Comparison of ENCODE assay signal across 15 mouse cellular contexts in genomic region chr5:67410426-67410825, GRCm38 (mm10). TPM values are rescaled to one million over a fixed set of nuclear protein-coding genes. Genes with fewer than 3 reads are reported as not detected.
DNase-seq lines count a peak whose midpoint lies in the region; ATAC-seq and TF ChIP-seq lines count a peak whose summit lies in the region.
"Had no signal": no experiment of that assay in that cellular context is flagged by ENCODE, and none has a peak within 500 bp of the region (broad histone marks: within the 10 kb centered on the region; RNA-seq: fewer than 3 reads in every experiment).

No protein-coding gene starts in this region.

- no peaks in the 10 kb centered on the region for H3K9me3 ChIP-seq in heart, embryonic 15.5 days (replicated peaks)
- H3K9me3 ChIP-seq in lung, embryonic 14.5 days (ENCODE audit: low read depth, low read length), result no peaks in the 10 kb centered on the region
- no peaks in the 10 kb centered on the region for H3K9me3 ChIP-seq in stomach, embryonic 14.5 days (ENCODE audit: control insufficient read depth, low read depth, low read length)
- H3K9me3 ChIP-seq: embryonic facial prominence, embryonic 12.5 days; forebrain, embryonic 10.5 days; midbrain, embryonic 10.5 days; neural tube, embryonic 15.5 days had no signal

- WGBS in heart, embryonic 15.5 days, result 16% methylated on average over 4 of the region's 4 CpGs
- 7% methylated on average over 4 of the region's 4 CpGs for WGBS in lung, embryonic 14.5 days
- WGBS in stomach, embryonic 14.5 days, result 16% methylated on average over 4 of the region's 4 CpGs

- H3K36me3 ChIP-seq in heart, embryonic 15.5 days, result peaks cover 7% of the 10 kb centered on the region; the same call in 1 of the 2 replicates
- no peaks in the 10 kb centered on the region for H3K36me3 ChIP-seq in lung, embryonic 14.5 days (ENCODE audit: insufficient read depth)
- no peaks in the 10 kb centered on the region for H3K36me3 ChIP-seq in stomach, embryonic 14.5 days (ENCODE audit: control insufficient read depth, insufficient read depth, low read length)
- H3K36me3 ChIP-seq: embryonic facial prominence, embryonic 12.5 days had no signal

- H3K4me3 ChIP-seq in heart, embryonic 15.5 days, result no peak overlapping the region
- no peak overlapping the region for H3K4me3 ChIP-seq in lung, embryonic 14.5 days (ENCODE audit: low read depth, low read length)
- no peak overlapping the region for H3K4me3 ChIP-seq in stomach, embryonic 14.5 days (ENCODE audit: low read depth, low read length)
- H3K4me3 ChIP-seq: embryonic facial prominence, embryonic 12.5 days; forebrain, embryonic 10.5 days; midbrain, embryonic 10.5 days; neural tube, embryonic 15.5 days had no signal

- H3K27me3 ChIP-seq in heart, embryonic 15.5 days, result no peaks in the 10 kb centered on the region
- H3K27me3 ChIP-seq in lung, embryonic 14.5 days (ENCODE audit: insufficient read depth, low read length), result no peaks in the 10 kb centered on the region
- H3K27me3 ChIP-seq in stomach, embryonic 14.5 days (ENCODE audit: control insufficient read depth, insufficient read depth, low read length), result no peaks in the 10 kb centered on the region
- H3K27me3 ChIP-seq: embryonic facial prominence, embryonic 12.5 days; neural tube, embryonic 15.5 days had no signal

- no peak for DNase-seq in heart, adult 18-20 months
- peak; percentile 33 for DNase-seq in heart, postnatal 4 days
- DNase-seq in lung, embryonic 14.5 days, result peak; percentile 78
- DNase-seq in cerebellum, postnatal 10 days, result no peak
- no peak for DNase-seq in retina, embryonic 14.5 days (ENCODE audit: low spot score)
- DNase-seq: cerebellum, adult 2 months had no signal

- H3K27ac ChIP-seq in heart, embryonic 15.5 days, result peak overlapping the region; percentile 81
- peak overlapping the region; percentile 66 for H3K27ac ChIP-seq in lung, embryonic 14.5 days (ENCODE audit: low read depth)
- H3K27ac ChIP-seq in stomach, embryonic 14.5 days (ENCODE audit: low read length), result no peak overlapping the region
- H3K27ac ChIP-seq: embryonic facial prominence, embryonic 12.5 days; forebrain, embryonic 10.5 days; hindbrain, postnatal 0 days; liver, embryonic 14.5 days; midbrain, embryonic 10.5 days; neural tube, embryonic 15.5 days had no signal

- TF ChIP-seq CTCF in lung, embryonic 14.5 days (IDR thresholded peaks at IDR 0.05; ENCODE audit: low read depth), result no peak

- H3K4me1 ChIP-seq in heart, embryonic 15.5 days (replicated peaks), result peaks cover 37% of the 10 kb centered on the region
- H3K4me1 ChIP-seq in lung, embryonic 14.5 days (ENCODE audit: insufficient read depth), result peaks cover 11% of the 10 kb centered on the region
- peaks cover 9% of the 10 kb centered on the region for H3K4me1 ChIP-seq in stomach, embryonic 14.5 days (ENCODE audit: control insufficient read depth, insufficient read depth, low read length)
- H3K4me1 ChIP-seq: embryonic facial prominence, embryonic 12.5 days; forebrain, embryonic 10.5 days; midbrain, embryonic 10.5 days; neural tube, embryonic 15.5 days had no signal

- H3K4me2 ChIP-seq in heart, embryonic 15.5 days, result no peak overlapping the region; the same call in 1 of the 2 replicates
- peak overlapping the region; percentile 23; the same call in 1 of the 2 replicates for H3K4me2 ChIP-seq in lung, embryonic 14.5 days
- H3K4me2 ChIP-seq in stomach, embryonic 14.5 days (replicated peaks; ENCODE audit: low read depth, low read length), result no peak overlapping the region
- H3K4me2 ChIP-seq: embryonic facial prominence, embryonic 12.5 days; neural tube, embryonic 15.5 days had no signal

- no peak; the same call in 1 of the 2 replicates for ATAC-seq in heart, embryonic 15.5 days (replicated peaks; ENCODE audit: insufficient number of reproducible peaks, insufficient read depth, low FRiP score, low read depth)
- peak; percentile 83 for ATAC-seq in lung, embryonic 14.5 days (ENCODE audit: insufficient read depth)
- ATAC-seq in stomach, embryonic 14.5 days (ENCODE audit: insufficient number of reproducible peaks, insufficient read depth, low FRiP score, low read depth), result peak; percentile 67; the same call in 1 of the 2 replicates
- ATAC-seq: CD4-positive, CD25-positive, alpha-beta regulatory T cell, adult 4 months; hindbrain, postnatal 0 days had no signal

- H3K9ac ChIP-seq in heart, embryonic 15.5 days, result no peak overlapping the region
- no peak overlapping the region for H3K9ac ChIP-seq in lung, embryonic 14.5 days
- H3K9ac ChIP-seq in stomach, embryonic 14.5 days (replicated peaks; ENCODE audit: low read depth, low read length), result no peak overlapping the region
- H3K9ac ChIP-seq: embryonic facial prominence, embryonic 12.5 days; liver, embryonic 14.5 days; neural tube, embryonic 15.5 days had no signal

RNA-seq across cellular contexts. Expression of gene Bend4, which starts 17.7 kb away (rescaled TPM):
- 11.9 and 12.2 TPM in 2 replicates for polyA plus RNA-seq in heart, embryonic 15.5 days (2015; fragmentation: Nextera tagmentation; extraction: Ambion mirVana)
- total RNA-seq in heart, adult 18-20 months (2021), result 1 to 10 TPM; 3.5 to 3.9 TPM
- total RNA-seq in heart, postnatal 4 days (2021), result 10 to 100 TPM; 15.0 to 16.5 TPM
- polyA plus RNA-seq in lung, embryonic 14.5 days (2014; fragmentation: Nextera tagmentation; extraction: Ambion mirVana), result 7.7 and 8.1 TPM in 2 replicates
- polyA plus RNA-seq in stomach, embryonic 14.5 days (2014; fragmentation: Nextera tagmentation; extraction: Ambion mirVana), result 4.7 and 4.9 TPM in 2 replicates

Comparison
In these comparisons a context has a peak if more than half of its experiments do, and no peak if none do; other contexts are left out.
1. DNase-seq: peak in heart, postnatal 4 days (single experiment) and lung, embryonic 14.5 days (single experiment); none in heart, adult 18-20 months (0 of 2), cerebellum, postnatal 10 days (0 of 2) and retina, embryonic 14.5 days (single experiment).